Mouse (Mus musculus) thymus, adult 2 months (tissue): ENCODE data around the gene Icam1.

Experiments used
- CTCF ChIP-seq: fragments of 200-500 bp; IDR thresholded peaks from 2 replicates; pipeline ENCODE4 v1.5.1; 2012; ENCODE audit warnings: mild to moderate bottlenecking, control low read depth, low read length, moderate library complexity, borderline replicate concordance; ENCODE audit not compliant: control insufficient read depth, poor library complexity, insufficient read depth; ENCODE audit errors: extremely low read depth
- POLR2A ChIP-seq: fragments of 200-500 bp; IDR thresholded peaks from 2 replicates; pipeline ENCODE4 v1.6.1; 2012; ENCODE audit warnings: mild to moderate bottlenecking, low read length, control low read depth, moderate library complexity; ENCODE audit not compliant: control insufficient read depth, poor library complexity, insufficient read depth; ENCODE audit errors: extremely low read depth

DNA sequence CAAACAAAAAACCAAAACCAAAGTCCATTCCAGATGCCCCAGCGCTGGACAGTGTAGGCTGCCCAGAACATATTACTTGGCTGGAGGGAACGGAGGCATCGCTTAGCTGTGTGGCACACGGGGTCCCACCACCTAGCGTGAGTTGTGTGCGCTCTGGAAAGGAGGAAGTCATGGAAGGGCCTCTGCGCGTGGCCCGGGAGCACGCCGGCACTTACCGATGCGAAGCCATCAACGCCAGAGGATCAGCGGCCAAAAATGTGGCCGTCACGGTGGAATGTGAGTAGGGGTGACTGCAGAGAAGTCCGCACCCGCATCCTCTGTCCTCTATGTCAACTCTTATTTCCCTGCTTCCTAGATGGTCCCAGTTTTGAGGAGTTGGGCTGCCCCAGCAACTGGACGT, 20.4 kb downstream of the Icam1 start:
- TF ChIP-seq CTCF (no peak), POLR2A (no peak)
